ENCODE assay signal across 9 mouse cellular contexts in the genomic region with DNA sequence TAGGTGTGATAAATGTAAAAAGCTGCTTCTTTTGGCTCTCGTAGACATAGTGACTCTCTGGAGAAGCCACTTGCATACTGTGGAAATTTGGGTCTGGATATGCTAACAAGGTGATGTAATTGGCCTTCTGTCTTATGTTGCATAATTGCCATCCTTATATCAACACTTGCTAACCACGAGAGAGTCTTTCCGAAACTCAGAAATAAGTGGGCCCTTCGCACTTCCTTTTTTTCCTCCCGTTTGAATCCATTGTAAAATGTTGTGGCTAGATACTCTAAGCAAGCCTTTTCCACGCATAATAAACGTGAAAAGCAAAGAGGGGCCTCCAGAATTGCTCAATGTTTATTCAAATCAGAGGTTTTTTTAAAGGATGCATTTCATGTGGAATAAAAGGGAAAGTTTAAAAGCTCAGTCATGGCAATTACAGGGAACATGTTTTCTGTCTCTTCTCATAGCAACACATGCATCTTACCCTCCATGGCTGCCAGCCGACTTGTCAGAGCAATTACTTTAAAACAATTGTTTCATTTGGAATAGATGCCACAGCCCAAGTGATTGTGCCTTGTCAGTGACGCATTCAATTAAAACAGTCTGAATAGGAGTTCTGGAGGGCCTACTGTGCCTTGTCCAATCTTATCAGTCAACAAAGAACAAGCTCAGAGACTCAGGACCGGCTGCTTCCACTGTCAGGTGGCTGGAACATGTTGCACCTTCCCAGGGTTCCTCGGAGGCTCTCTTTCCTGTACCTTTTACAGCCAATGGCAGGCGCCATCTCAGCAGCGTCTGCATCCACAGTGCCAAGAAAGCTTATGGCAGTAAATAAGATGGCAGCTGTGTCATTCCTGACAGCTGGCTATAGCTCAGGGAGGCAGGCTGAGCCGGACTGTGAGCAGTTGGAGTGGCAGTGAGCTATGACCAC.
A peak's percentile ranks its signal among the peaks of the same experiment; 100 is the strongest.
DNase-seq lines count a peak whose midpoint lies in the region; ATAC-seq lines count a peak whose summit lies in the region.
"Had no signal": no experiment of that assay in that cellular context is flagged by ENCODE, and none has a peak within 500 bp of the region (broad histone marks: within the 10 kb centered on the region; RNA-seq: fewer than 3 reads in every experiment).

No protein-coding gene starts in this region.

- peak overlapping the region; percentile 24; the same call in 1 of the 2 replicates for H3K9ac ChIP-seq in hindbrain, embryonic 14.5 days
- no peak overlapping the region; the same call in 1 of the 2 replicates for H3K9ac ChIP-seq in neural tube, embryonic 11.5 days (ENCODE audit: low read length)
- no peak overlapping the region for H3K9ac ChIP-seq in liver, embryonic 12.5 days

- no peaks in the 10 kb centered on the region for H3K36me3 ChIP-seq in hindbrain, embryonic 14.5 days (replicated peaks; ENCODE audit: control insufficient read depth, insufficient read depth)
- no peaks in the 10 kb centered on the region for H3K36me3 ChIP-seq in neural tube, embryonic 11.5 days (ENCODE audit: control insufficient read depth, insufficient read depth, low read length)
- H3K36me3 ChIP-seq in liver, embryonic 12.5 days: no peaks in the 10 kb centered on the region

- H3K4me3 ChIP-seq in hindbrain, embryonic 14.5 days (replicated peaks; ENCODE audit: low read length): no peak overlapping the region
- no peak overlapping the region for H3K4me3 ChIP-seq in neural tube, embryonic 11.5 days (ENCODE audit: low read depth, low read length)
- no peak overlapping the region for H3K4me3 ChIP-seq in liver, embryonic 12.5 days

- H3K4me2 ChIP-seq in hindbrain, embryonic 14.5 days (replicated peaks): peak overlapping the region; percentile 28
- H3K4me2 ChIP-seq in neural tube, embryonic 11.5 days (ENCODE audit: low read depth): no peak overlapping the region
- no peak overlapping the region for H3K4me2 ChIP-seq in liver, embryonic 12.5 days

- peak overlapping the region; percentile 62 for H3K27ac ChIP-seq in hindbrain, embryonic 14.5 days
- no peak overlapping the region for H3K27ac ChIP-seq in neural tube, embryonic 11.5 days (ENCODE audit: low read depth, low read length)
- H3K27ac ChIP-seq in liver, embryonic 12.5 days: no peak overlapping the region

- H3K4me1 ChIP-seq in hindbrain, embryonic 14.5 days (replicated peaks; ENCODE audit: control insufficient read depth, insufficient read depth, low read length): peaks cover 10% of the 10 kb centered on the region
- H3K4me1 ChIP-seq in neural tube, embryonic 11.5 days (ENCODE audit: control insufficient read depth, insufficient read depth, low read length): no peaks in the 10 kb centered on the region
- H3K4me1 ChIP-seq in liver, embryonic 12.5 days: no peaks in the 10 kb centered on the region

- peak; percentile 90 for ATAC-seq in hindbrain, embryonic 14.5 days (ENCODE audit: low FRiP score)
- peak; percentile 87 for ATAC-seq in neural tube, embryonic 11.5 days (ENCODE audit: insufficient read depth, low FRiP score, low TSS enrichment)
- ATAC-seq in erythroid progenitor cell, adult 5-6 weeks (replicated peaks; ENCODE audit: low FRiP score, poor library complexity, severe bottlenecking): no peak
- no peak for ATAC-seq in liver, embryonic 12.5 days

- H3K27me3 ChIP-seq in hindbrain, embryonic 14.5 days (ENCODE audit: control insufficient read depth, insufficient read depth, low read length): no peaks in the 10 kb centered on the region
- no peaks in the 10 kb centered on the region for H3K27me3 ChIP-seq in neural tube, embryonic 11.5 days (ENCODE audit: control insufficient read depth, insufficient read depth, low read length)
- H3K27me3 ChIP-seq in liver, embryonic 12.5 days (replicated peaks): no peaks in the 10 kb centered on the region

- 16% methylated on average over 14 of the region's 14 CpGs for WGBS in hindbrain, embryonic 14.5 days
- 44% methylated on average over 14 of the region's 14 CpGs for WGBS in neural tube, embryonic 11.5 days
- WGBS in liver, embryonic 12.5 days (ENCODE audit: insufficient replicate concordance): 55% methylated on average over 14 of the region's 14 CpGs

- peak; percentile 46 for DNase-seq in embryo, embryonic 11 days
- no peak for DNase-seq in embryo, embryonic 10 days (ENCODE audit: low spot score)
- DNase-seq in cerebellum, postnatal 14 days: peak; percentile 88 to 91
- peak; percentile 71 for DNase-seq in hindbrain, embryonic 14.5 days (ENCODE audit: low spot score)
- peak; percentile 63 for DNase-seq in neural tube, embryonic 11.5 days (ENCODE audit: low spot score)
- no peak for DNase-seq in adrenal gland, adult 8-10 months
- DNase-seq: lung, postnatal 14 days had no signal

- no peaks in the 10 kb centered on the region for H3K9me3 ChIP-seq in hindbrain, embryonic 14.5 days (ENCODE audit: control insufficient read depth, low read length)
- no peaks in the 10 kb centered on the region for H3K9me3 ChIP-seq in neural tube, embryonic 11.5 days (ENCODE audit: control insufficient read depth, low read length)
- H3K9me3 ChIP-seq in liver, embryonic 12.5 days (replicated peaks): no peaks in the 10 kb centered on the region

Comparison
In these comparisons a context has a peak if more than half of its experiments do, and no peak if none do; other contexts are left out.
1. DNase-seq: peak in embryo, embryonic 11 days (single experiment), cerebellum, postnatal 14 days (2 of 2), hindbrain, embryonic 14.5 days (single experiment) and neural tube, embryonic 11.5 days (single experiment); none in embryo, embryonic 10 days (single experiment) and adrenal gland, adult 8-10 months (single experiment).
2. ATAC-seq: peak in hindbrain, embryonic 14.5 days (single experiment) and neural tube, embryonic 11.5 days (single experiment); none in erythroid progenitor cell, adult 5-6 weeks (single experiment) and liver, embryonic 12.5 days (single experiment).